Mouse (Mus musculus): ENCODE measurements at regions not wholly inside any gene's neighbourhood (a gene's known extent, or its start where the extent isn't known, plus 50 kb on each side); places are given as distances from the start of the nearest gene placed in this dataset.

DNA sequence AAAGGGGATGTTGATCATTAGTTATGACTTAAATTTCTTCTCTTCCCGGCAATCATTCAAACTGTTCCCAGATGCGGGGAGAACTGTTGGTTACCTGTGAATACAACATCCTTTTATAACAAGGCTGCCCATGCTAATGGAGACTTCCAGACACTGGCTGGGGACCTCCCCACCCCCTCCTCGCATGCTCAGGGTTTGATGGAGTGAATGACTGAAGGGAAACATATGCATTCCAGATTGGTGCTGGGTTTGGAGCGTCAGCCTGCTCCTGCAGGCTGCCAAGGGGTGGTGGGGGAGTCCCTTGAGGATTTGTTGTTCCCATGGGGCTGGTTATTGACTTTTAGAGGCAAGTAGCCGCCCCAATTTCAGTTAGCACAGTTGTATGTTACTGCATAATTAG lies 161.9 kb downstream of the Ttc32 start:
- H3K9me3 ChIP-seq, result no peaks in the 10 kb centered on the region
- H3K36me3 ChIP-seq (replicated peaks), result no peaks in the 10 kb centered on the region
- H3K9ac ChIP-seq, result no peak overlapping the region
- no peak overlapping the region for H3K4me2 ChIP-seq
- no peak for ATAC-seq (replicated peaks)
- H3K27me3 ChIP-seq (replicated peaks), result no peaks in the 10 kb centered on the region
- 83% methylated on average over 5 of the region's 5 CpGs for WGBS
- H3K4me1 ChIP-seq, result no peaks in the 10 kb centered on the region
- H3K4me3 ChIP-seq, result no peak overlapping the region
- no peak overlapping the region for H3K27ac ChIP-seq

- WGBS, result 84% methylated on average over 2 of the region's 2 CpGs
- Histone ChIP-seq H3K27me3 (replicated peaks) (no peaks in the 10 kb centered on the region), H3K9me3 (no peaks in the 10 kb centered on the region), H3K4me2 (no peak overlapping the region), H3K36me3 (replicated peaks) (no peaks in the 10 kb centered on the region), H3K9ac (no peak overlapping the region), H3K4me1 (no peaks in the 10 kb centered on the region), H3K27ac (no peak overlapping the region), H3K4me3 (no peak overlapping the region)
- no peak for ATAC-seq (replicated peaks)
Observed at GRCm38 (mm10) chr12:9199321-9199720, 169.5 kb downstream of the Ttc32 start.

GRCm38 (mm10) chr12:9212211-9212610 lies 182.4 kb downstream of the Ttc32 start:
- Histone ChIP-seq H3K4me1 (no peaks in the 10 kb centered on the region), H3K9me3 (no peaks in the 10 kb centered on the region), H3K27ac (no peak overlapping the region), H3K9ac (no peak overlapping the region), H3K4me3 (no peak overlapping the region), H3K36me3 (replicated peaks) (no peaks in the 10 kb centered on the region), H3K4me2 (no peak overlapping the region), H3K27me3 (replicated peaks) (no peaks in the 10 kb centered on the region)
- 95% methylated on average over 1 of the region's 1 CpGs for WGBS
- no peak for ATAC-seq (replicated peaks)

- Histone ChIP-seq H3K27ac (no peak overlapping the region), H3K4me3 (no peak overlapping the region), H3K36me3 (replicated peaks) (no peaks in the 10 kb centered on the region), H3K4me1 (no peaks in the 10 kb centered on the region), H3K9me3 (no peaks in the 10 kb centered on the region), H3K9ac (no peak overlapping the region), H3K27me3 (replicated peaks) (no peaks in the 10 kb centered on the region), H3K4me2 (no peak overlapping the region)
- no peak for ATAC-seq (replicated peaks)
- WGBS, result 42% methylated on average over 5 of the region's 5 CpGs
Observed at GRCm38 (mm10) chr12:9224971-9225370, 195.2 kb downstream of the Ttc32 start.

GRCm38 (mm10) chr12:9227901-9228300 lies 198.1 kb downstream of the Ttc32 start:
- ATAC-seq (replicated peaks), result no peak
- Histone ChIP-seq H3K27ac (no peak overlapping the region), H3K4me3 (no peak overlapping the region), H3K27me3 (replicated peaks) (no peaks in the 10 kb centered on the region), H3K9ac (no peak overlapping the region), H3K4me2 (no peak overlapping the region), H3K4me1 (no peaks in the 10 kb centered on the region), H3K36me3 (replicated peaks) (no peaks in the 10 kb centered on the region), H3K9me3 (no peaks in the 10 kb centered on the region)
- 93% methylated on average over 5 of the region's 5 CpGs for WGBS

DNA sequence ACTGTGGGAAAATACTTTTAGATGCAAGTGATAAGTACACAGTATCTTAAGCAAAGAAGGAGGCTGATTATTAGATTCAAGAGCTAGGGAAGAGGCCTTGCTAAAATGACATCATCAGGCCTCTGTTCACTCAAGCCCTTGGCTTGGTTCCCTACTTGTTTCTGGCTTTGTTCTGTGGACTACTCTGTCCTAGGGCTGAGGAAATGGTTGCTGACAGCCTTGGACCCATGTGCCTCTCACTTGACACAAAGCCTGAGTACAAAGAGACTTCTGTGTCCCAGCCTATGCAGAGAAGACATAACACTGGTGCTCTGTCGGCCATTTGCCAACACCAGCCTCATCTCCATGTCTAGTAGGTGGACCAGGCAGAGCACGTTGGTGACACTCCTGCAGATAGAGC lies 198.7 kb downstream of the Ttc32 start:
- no peaks in the 10 kb centered on the region for H3K4me1 ChIP-seq
- ATAC-seq (replicated peaks), result no peak
- 77% methylated on average over 2 of the region's 2 CpGs for WGBS

DNA sequence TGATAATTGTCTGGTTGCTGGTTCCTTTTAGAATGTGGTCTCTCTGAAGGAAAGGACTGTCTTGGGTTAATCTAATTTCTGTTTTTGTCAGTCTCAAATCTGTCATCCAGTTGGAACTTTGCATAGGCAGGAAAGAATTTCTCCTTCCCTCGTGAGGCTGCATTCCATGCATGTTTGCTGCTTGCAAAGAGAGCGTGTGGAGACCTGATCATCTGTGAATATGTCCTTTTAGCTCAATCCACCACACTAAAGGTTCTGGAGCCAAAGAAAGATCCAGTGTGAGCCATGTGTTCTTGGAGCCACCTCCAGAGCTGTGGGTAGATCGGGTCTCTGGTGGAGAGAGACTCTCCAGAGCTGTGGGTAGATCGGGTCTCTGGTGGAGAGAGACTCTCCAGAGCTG lies 200.2 kb downstream of the Ttc32 start:
- H3K27ac ChIP-seq, result no peak overlapping the region
- WGBS, result 89% methylated on average over 4 of the region's 4 CpGs
- no peak overlapping the region for H3K4me2 ChIP-seq
- no peaks in the 10 kb centered on the region for H3K4me1 ChIP-seq
- H3K9ac ChIP-seq, result no peak overlapping the region
- H3K9me3 ChIP-seq, result no peaks in the 10 kb centered on the region
- H3K4me3 ChIP-seq, result no peak overlapping the region
- ATAC-seq (replicated peaks), result no peak
- no peaks in the 10 kb centered on the region for H3K36me3 ChIP-seq (replicated peaks)
- H3K27me3 ChIP-seq (replicated peaks), result no peaks in the 10 kb centered on the region

More for the DNA sequence above, 198.7 kb downstream of the Ttc32 start:
- Histone ChIP-seq H3K9ac (no peak overlapping the region), H3K36me3 (replicated peaks) (no peaks in the 10 kb centered on the region), H3K27me3 (replicated peaks) (no peaks in the 10 kb centered on the region), H3K27ac (no peak overlapping the region), H3K4me3 (no peak overlapping the region), H3K9me3 (no peaks in the 10 kb centered on the region), H3K4me2 (no peak overlapping the region)

- ATAC-seq (replicated peaks), result no peak
- Histone ChIP-seq H3K4me1 (no peaks in the 10 kb centered on the region), H3K4me2 (no peak overlapping the region), H3K4me3 (no peak overlapping the region), H3K9me3 (no peaks in the 10 kb centered on the region), H3K27me3 (replicated peaks) (no peaks in the 10 kb centered on the region), H3K27ac (no peak overlapping the region), H3K9ac (no peak overlapping the region), H3K36me3 (replicated peaks) (no peaks in the 10 kb centered on the region)
- whole genome bisulfite sequencing, result 80% methylated on average over 5 of the region's 5 CpGs
Observed at GRCm38 (mm10) chr12:9230576-9230975, 200.8 kb downstream of the Ttc32 start.

- ATAC-seq (replicated peaks), result no peak
Observed at GRCm38 (mm10) chr12:9232431-9232830, 202.6 kb downstream of the Ttc32 start.

GRCm38 (mm10) chr12:9235866-9236265 lies 206.1 kb downstream of the Ttc32 start:
- Histone ChIP-seq H3K4me3 (no peak overlapping the region), H3K4me1 (no peaks in the 10 kb centered on the region), H3K36me3 (replicated peaks) (no peaks in the 10 kb centered on the region), H3K27ac (no peak overlapping the region), H3K4me2 (no peak overlapping the region), H3K9me3 (no peaks in the 10 kb centered on the region), H3K27me3 (replicated peaks) (no peaks in the 10 kb centered on the region), H3K9ac (no peak overlapping the region)
- no peak for ATAC-seq (replicated peaks)
- WGBS, result 87% methylated on average over 4 of the region's 4 CpGs

More at GRCm38 (mm10) chr12:9232431-9232830, 202.6 kb downstream of the Ttc32 start:
- Histone ChIP-seq H3K4me2 (no peak overlapping the region), H3K36me3 (replicated peaks) (no peaks in the 10 kb centered on the region), H3K27ac (no peak overlapping the region), H3K9me3 (no peaks in the 10 kb centered on the region), H3K4me1 (no peaks in the 10 kb centered on the region), H3K9ac (no peak overlapping the region), H3K4me3 (no peak overlapping the region), H3K27me3 (replicated peaks) (no peaks in the 10 kb centered on the region)

- no peaks in the 10 kb centered on the region for H3K9me3 ChIP-seq
- no peak overlapping the region for H3K27ac ChIP-seq
- no peak for ATAC-seq (replicated peaks)
- no peak overlapping the region for H3K4me3 ChIP-seq
- no peaks in the 10 kb centered on the region for H3K27me3 ChIP-seq (replicated peaks)
- H3K4me2 ChIP-seq, result no peak overlapping the region
- no peaks in the 10 kb centered on the region for H3K36me3 ChIP-seq (replicated peaks)
- no peaks in the 10 kb centered on the region for H3K4me1 ChIP-seq
- H3K9ac ChIP-seq, result no peak overlapping the region
- WGBS, result 86% methylated on average over 6 of the region's 6 CpGs
Observed at GRCm38 (mm10) chr12:9237538-9237937, 207.7 kb downstream of the Ttc32 start.

DNA sequence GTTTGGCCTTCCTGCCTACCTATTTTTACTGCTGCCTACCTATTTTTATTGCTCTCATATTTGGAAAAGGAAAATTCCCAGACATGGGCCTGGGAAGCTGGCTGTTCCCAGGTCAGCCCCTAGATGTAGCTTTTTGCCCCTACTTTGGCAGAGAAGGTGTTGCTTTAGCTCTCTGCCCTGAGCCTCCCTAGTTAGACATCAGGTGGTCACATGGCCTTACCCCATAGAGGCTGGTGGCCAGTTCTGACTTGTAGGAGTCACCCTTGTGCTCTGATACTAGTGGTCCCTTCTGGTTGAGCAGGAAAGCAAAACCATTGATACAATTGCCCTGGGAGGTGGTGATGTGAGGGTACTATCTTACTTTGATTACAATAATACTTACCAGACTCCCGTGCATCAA lies 208.2 kb downstream of the Ttc32 start:
- Histone ChIP-seq H3K4me3 (no peak overlapping the region), H3K36me3 (replicated peaks) (no peaks in the 10 kb centered on the region), H3K27me3 (replicated peaks) (no peaks in the 10 kb centered on the region), H3K9ac (no peak overlapping the region), H3K4me2 (no peak overlapping the region), H3K27ac (no peak overlapping the region), H3K9me3 (no peaks in the 10 kb centered on the region), H3K4me1 (no peaks in the 10 kb centered on the region)
- no peak for ATAC-seq (replicated peaks)
- WGBS, result 81% methylated on average over 1 of the region's 1 CpGs

DNA sequence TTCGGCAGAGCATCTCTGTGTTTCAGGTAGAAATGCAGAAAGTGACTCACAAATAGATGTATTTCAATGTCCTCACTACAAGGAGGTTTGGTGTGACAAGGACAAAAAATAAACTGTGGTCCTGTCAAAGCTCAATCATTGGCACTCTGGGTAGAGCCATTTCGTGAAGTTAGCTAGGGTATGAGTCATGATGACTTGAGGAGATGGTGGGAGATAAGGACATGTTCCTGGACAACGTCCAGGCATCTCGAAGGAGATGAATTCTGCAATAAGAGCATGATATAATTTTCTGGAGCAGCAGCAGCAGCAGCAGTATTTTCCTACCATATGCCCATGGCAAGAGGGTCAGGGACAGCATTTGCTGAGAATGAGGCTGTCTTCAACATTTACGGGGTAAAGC lies 217.7 kb downstream of the Ttc32 start:
- Histone ChIP-seq H3K4me3 (no peak overlapping the region), H3K36me3 (replicated peaks) (no peaks in the 10 kb centered on the region), H3K9ac (no peak overlapping the region), H3K27me3 (replicated peaks) (no peaks in the 10 kb centered on the region), H3K27ac (no peak overlapping the region), H3K9me3 (no peaks in the 10 kb centered on the region), H3K4me1 (no peaks in the 10 kb centered on the region), H3K4me2 (no peak overlapping the region)
- WGBS, result 83% methylated on average over 5 of the region's 5 CpGs
- no peak for ATAC-seq (replicated peaks)

DNA sequence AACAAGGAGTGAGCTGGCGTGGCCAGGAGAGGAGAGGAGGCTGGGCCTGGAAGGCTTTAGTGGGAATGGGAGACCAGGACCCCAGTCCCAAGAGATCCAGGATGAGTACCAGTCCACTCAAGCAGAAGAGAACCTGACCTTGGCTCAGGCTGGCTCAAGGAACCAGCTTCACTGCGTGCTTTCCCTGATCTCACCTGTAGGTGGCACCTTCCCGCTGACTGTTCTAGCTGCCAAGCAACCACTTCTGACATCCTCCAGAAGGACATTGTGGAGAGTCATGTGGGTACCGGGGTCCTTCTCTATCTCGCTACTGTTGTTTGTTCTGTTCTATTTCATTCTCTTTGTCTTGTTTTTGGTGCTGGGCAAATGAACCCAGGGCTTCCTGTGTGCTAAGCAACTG lies 222.0 kb downstream of the Ttc32 start:
- no peak for ATAC-seq (replicated peaks)
- H3K4me3 ChIP-seq, result no peak overlapping the region
- no peak overlapping the region for H3K4me2 ChIP-seq
- H3K9ac ChIP-seq, result no peak overlapping the region
- no peaks in the 10 kb centered on the region for H3K27me3 ChIP-seq (replicated peaks)
- no peaks in the 10 kb centered on the region for H3K36me3 ChIP-seq (replicated peaks)
- H3K27ac ChIP-seq, result no peak overlapping the region
- H3K9me3 ChIP-seq, result no peaks in the 10 kb centered on the region
- WGBS, result 24% methylated on average over 5 of the region's 5 CpGs
- H3K4me1 ChIP-seq, result no peaks in the 10 kb centered on the region

All from midbrain, embryonic 15.5 days (tissue).